Mouse (Mus musculus): Measurements from ENCODE around the gene Zp1. TPM values are rescaled to one million over a fixed set of nuclear protein-coding genes. Genes with fewer than 3 reads are reported as not detected.

Gene Zp1
- polyA plus RNA-seq, 1 experiment = not detected

DNA sequence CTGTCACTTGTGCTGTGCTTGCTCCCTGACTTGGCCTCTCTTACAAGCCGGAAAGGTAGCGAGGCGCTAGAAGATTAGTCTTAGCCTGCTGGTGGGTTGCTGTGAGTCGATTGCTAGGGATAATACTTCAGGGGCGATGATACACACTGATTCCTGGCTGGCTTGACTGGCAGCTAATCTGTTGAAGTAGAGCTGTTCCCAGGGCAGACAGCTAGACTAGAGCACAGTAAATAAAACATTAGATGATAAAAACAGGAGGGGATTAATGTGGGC lies 14.8 kb downstream of the Zp1 start:
- TF ChIP-seq EP300 (IDR thresholded peaks at IDR 0.05; ENCODE audit: insufficient read depth, low read depth, low read length) (no peak), CTCF (IDR thresholded peaks at IDR 0.05; ENCODE audit: low read depth, low read length) (no peak), POLR2A (IDR thresholded peaks at IDR 0.05; ENCODE audit: insufficient read depth, low read length) (no peak)
- Histone ChIP-seq H3K27me3 (ENCODE audit: control insufficient read depth, insufficient read depth, low read length, poor library complexity, severe bottlenecking) (no peaks in the 10 kb centered on the region), H3K9me3 (replicated peaks; ENCODE audit: control insufficient read depth, insufficient read depth, low read length, poor library complexity, severe bottlenecking) (no peaks in the 10 kb centered on the region), H3K9ac (ENCODE audit: low read depth, poor library complexity, severe bottlenecking) (no peak overlapping the region), H3K4me1 (ENCODE audit: control insufficient read depth, insufficient read depth, low read length) (no peaks in the 10 kb centered on the region), H3K27ac (ENCODE audit: insufficient read depth, low read length) (no peak overlapping the region), H3K36me3 (ENCODE audit: control insufficient read depth, insufficient read depth, low read length, poor library complexity, severe bottlenecking) (peaks cover 51% of the 10 kb centered on the region), H3K4me3 (ENCODE audit: low read depth, low read length) (no peak overlapping the region)

DNA sequence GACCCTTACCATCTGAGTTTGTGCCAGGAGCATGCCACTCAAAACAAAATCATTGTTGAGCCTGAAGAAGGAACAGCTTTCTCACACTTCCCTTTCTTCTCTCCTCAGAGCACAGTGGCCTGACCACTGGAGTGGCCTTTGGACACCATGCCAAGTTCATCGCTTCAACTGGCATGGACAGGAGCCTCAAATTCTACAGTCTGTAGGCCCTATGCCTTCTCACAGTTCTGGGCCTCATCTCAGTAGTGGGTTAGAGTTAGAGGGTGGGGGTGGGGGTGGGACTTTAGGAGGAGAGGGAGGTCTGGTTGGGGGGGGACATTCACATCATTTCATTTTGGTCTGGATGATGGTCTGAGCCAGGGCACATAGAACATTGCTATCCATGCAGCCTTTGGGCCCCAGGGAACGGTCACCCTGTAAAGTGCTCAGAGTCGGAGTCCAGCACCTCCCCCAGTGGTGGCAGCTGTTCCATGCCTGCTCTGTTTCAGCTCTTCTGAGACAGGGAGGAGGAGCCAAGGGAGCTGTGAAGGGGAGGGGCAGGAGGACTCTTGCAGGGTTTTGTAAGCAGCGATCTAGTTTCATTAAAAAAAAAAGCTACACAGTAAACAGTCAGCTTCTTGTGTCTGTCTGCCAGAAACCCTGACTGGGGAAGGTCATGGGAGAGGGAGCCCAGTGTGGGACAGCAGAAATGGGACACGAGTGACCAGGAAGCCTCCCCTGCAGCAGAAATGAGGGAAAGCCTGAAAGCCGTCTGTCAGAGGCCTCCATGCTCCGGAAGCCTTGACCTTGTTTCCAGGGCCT lies 15.3 kb downstream of the Zp1 start:
- H3K27me3 ChIP-seq (ENCODE audit: control insufficient read depth, insufficient read depth, low read length, poor library complexity, severe bottlenecking) = no peaks in the 10 kb centered on the region
- H3K36me3 ChIP-seq (ENCODE audit: control insufficient read depth, insufficient read depth, low read length, poor library complexity, severe bottlenecking) = peaks cover 55% of the 10 kb centered on the region
- no peaks in the 10 kb centered on the region for H3K9me3 ChIP-seq (replicated peaks; ENCODE audit: control insufficient read depth, insufficient read depth, low read length, poor library complexity, severe bottlenecking)
- H3K4me3 ChIP-seq (ENCODE audit: low read depth, low read length) = no peak overlapping the region
- no peak for TF ChIP-seq CTCF (IDR thresholded peaks at IDR 0.05; ENCODE audit: low read depth, low read length)
- TF ChIP-seq POLR2A (IDR thresholded peaks at IDR 0.05; ENCODE audit: insufficient read depth, low read length) = no peak
- no peak for TF ChIP-seq EP300 (IDR thresholded peaks at IDR 0.05; ENCODE audit: insufficient read depth, low read depth, low read length)
- no peak overlapping the region for H3K27ac ChIP-seq (ENCODE audit: insufficient read depth, low read length)
- H3K4me1 ChIP-seq (ENCODE audit: control insufficient read depth, insufficient read depth, low read length) = no peaks in the 10 kb centered on the region
- H3K9ac ChIP-seq (ENCODE audit: low read depth, poor library complexity, severe bottlenecking) = no peak overlapping the region

DNA sequence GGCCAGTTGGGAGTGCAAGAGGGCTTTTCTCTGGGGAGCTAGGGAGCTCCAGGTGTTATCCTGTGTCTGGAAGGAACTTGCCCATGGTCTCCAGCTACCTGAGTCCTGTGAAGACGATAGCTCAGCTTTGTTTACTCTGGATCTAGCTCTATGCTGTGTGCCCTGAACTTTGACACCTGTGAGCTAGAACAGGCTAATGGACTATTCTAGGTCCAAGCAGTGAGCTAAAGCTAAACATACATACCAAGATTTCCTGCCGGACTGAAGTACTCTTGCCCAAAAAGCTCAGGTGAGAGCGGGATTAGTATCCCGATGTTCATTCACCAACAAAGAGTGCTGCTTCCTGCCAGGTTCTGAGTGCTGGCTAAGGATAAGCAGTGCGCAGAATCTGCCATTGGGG lies 15.9 kb downstream of the Zp1 start:
- H3K27ac ChIP-seq (ENCODE audit: insufficient read depth, low read length) = no peak overlapping the region

DNA sequence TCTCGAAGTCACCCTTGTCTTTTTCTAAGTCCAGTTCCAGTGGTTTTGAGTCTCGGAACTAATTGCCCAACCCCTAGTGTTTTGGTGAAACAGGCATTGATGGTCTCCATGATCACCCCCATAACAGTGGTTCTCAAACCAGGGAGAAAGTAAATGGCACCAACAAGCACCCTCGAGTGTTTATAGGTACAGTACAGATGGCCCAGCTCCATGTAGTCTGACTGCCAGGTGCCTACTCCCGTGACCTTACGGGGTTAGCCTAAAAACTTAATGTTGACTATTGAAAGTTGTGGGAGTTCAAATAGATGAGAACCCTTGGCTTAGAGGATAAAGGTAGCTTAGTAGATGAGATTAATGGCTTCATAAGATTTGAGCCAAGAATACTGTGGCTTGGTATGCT lies 19.4 kb downstream of the Zp1 start:
- Histone ChIP-seq H3K27me3 (ENCODE audit: control insufficient read depth, insufficient read depth, low read length, poor library complexity, severe bottlenecking) (no peaks in the 10 kb centered on the region), H3K4me1 (ENCODE audit: control insufficient read depth, insufficient read depth, low read length) (no peaks in the 10 kb centered on the region), H3K27ac (ENCODE audit: insufficient read depth, low read length) (no peak overlapping the region), H3K4me3 (ENCODE audit: low read depth, low read length) (no peak overlapping the region), H3K36me3 (ENCODE audit: control insufficient read depth, insufficient read depth, low read length, poor library complexity, severe bottlenecking) (peaks cover 76% of the 10 kb centered on the region), H3K9me3 (replicated peaks; ENCODE audit: control insufficient read depth, insufficient read depth, low read length, poor library complexity, severe bottlenecking) (no peaks in the 10 kb centered on the region), H3K9ac (ENCODE audit: low read depth, poor library complexity, severe bottlenecking) (no peak overlapping the region)
- TF ChIP-seq EP300 (IDR thresholded peaks at IDR 0.05; ENCODE audit: insufficient read depth, low read depth, low read length) (no peak), POLR2A (IDR thresholded peaks at IDR 0.05; ENCODE audit: insufficient read depth, low read length) (no peak), CTCF (IDR thresholded peaks at IDR 0.05; ENCODE audit: low read depth, low read length) (no peak)

More for the DNA sequence above, 15.9 kb downstream of the Zp1 start:
- H3K4me1 ChIP-seq (ENCODE audit: control insufficient read depth, insufficient read depth, low read length) = no peaks in the 10 kb centered on the region
- no peaks in the 10 kb centered on the region for H3K27me3 ChIP-seq (ENCODE audit: control insufficient read depth, insufficient read depth, low read length, poor library complexity, severe bottlenecking)
- no peak overlapping the region for H3K4me3 ChIP-seq (ENCODE audit: low read depth, low read length)
- TF ChIP-seq EP300 (IDR thresholded peaks at IDR 0.05; ENCODE audit: insufficient read depth, low read depth, low read length) (no peak), CTCF (IDR thresholded peaks at IDR 0.05; ENCODE audit: low read depth, low read length) (no peak), POLR2A (IDR thresholded peaks at IDR 0.05; ENCODE audit: insufficient read depth, low read length) (no peak)
- H3K36me3 ChIP-seq (ENCODE audit: control insufficient read depth, insufficient read depth, low read length, poor library complexity, severe bottlenecking) = peaks cover 61% of the 10 kb centered on the region
- H3K9me3 ChIP-seq (replicated peaks; ENCODE audit: control insufficient read depth, insufficient read depth, low read length, poor library complexity, severe bottlenecking) = no peaks in the 10 kb centered on the region
- no peak overlapping the region for H3K9ac ChIP-seq (ENCODE audit: low read depth, poor library complexity, severe bottlenecking)

DNA sequence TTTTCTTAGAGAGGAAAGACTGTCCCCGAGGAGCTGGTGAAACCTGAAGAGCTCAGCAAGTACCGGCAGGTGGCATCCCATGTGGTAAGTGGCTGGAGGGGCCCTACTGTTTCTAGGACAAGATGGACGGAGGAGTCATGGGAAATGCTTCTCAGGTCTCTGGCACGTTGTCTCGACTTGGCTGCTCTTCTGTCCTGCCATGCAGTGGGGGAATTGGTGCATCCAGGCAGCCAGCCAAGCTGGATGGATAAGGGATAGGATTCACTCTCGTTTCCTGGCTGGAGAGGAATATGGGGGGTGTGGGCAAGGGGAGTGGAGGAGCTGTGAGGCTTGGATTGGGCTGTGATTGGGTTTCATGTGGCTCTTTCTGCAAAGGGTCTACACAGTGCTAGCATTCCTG lies 20.1 kb downstream of the Zp1 start:
- H3K36me3 ChIP-seq (ENCODE audit: control insufficient read depth, insufficient read depth, low read length, poor library complexity, severe bottlenecking) = peaks cover 69% of the 10 kb centered on the region
- no peaks in the 10 kb centered on the region for H3K9me3 ChIP-seq (replicated peaks; ENCODE audit: control insufficient read depth, insufficient read depth, low read length, poor library complexity, severe bottlenecking)
- H3K4me3 ChIP-seq (ENCODE audit: low read depth, low read length) = no peak overlapping the region
- no peaks in the 10 kb centered on the region for H3K27me3 ChIP-seq (ENCODE audit: control insufficient read depth, insufficient read depth, low read length, poor library complexity, severe bottlenecking)
- no peak for TF ChIP-seq EP300 (IDR thresholded peaks at IDR 0.05; ENCODE audit: insufficient read depth, low read depth, low read length)
- no peak for TF ChIP-seq CTCF (IDR thresholded peaks at IDR 0.05; ENCODE audit: low read depth, low read length)
- no peak for TF ChIP-seq POLR2A (IDR thresholded peaks at IDR 0.05; ENCODE audit: insufficient read depth, low read length)
- no peak overlapping the region for H3K9ac ChIP-seq (ENCODE audit: low read depth, poor library complexity, severe bottlenecking)
- H3K4me1 ChIP-seq (ENCODE audit: control insufficient read depth, insufficient read depth, low read length) = no peaks in the 10 kb centered on the region
- no peak overlapping the region for H3K27ac ChIP-seq (ENCODE audit: insufficient read depth, low read length)

GRCm38 (mm10) chr19:10897491-10897890 lies 22.9 kb downstream of the Zp1 start:
- Histone ChIP-seq H3K36me3 (ENCODE audit: control insufficient read depth, insufficient read depth, low read length, poor library complexity, severe bottlenecking) (peaks cover 49% of the 10 kb centered on the region), H3K27ac (ENCODE audit: insufficient read depth, low read length) (no peak overlapping the region), H3K4me1 (ENCODE audit: control insufficient read depth, insufficient read depth, low read length) (no peaks in the 10 kb centered on the region), H3K4me3 (ENCODE audit: low read depth, low read length) (no peak overlapping the region), H3K9me3 (replicated peaks; ENCODE audit: control insufficient read depth, insufficient read depth, low read length, poor library complexity, severe bottlenecking) (no peaks in the 10 kb centered on the region), H3K27me3 (ENCODE audit: control insufficient read depth, insufficient read depth, low read length, poor library complexity, severe bottlenecking) (no peaks in the 10 kb centered on the region), H3K9ac (ENCODE audit: low read depth, poor library complexity, severe bottlenecking) (no peak overlapping the region)
- no peak for TF ChIP-seq EP300 (IDR thresholded peaks at IDR 0.05; ENCODE audit: insufficient read depth, low read depth, low read length)
- no peak for TF ChIP-seq CTCF (IDR thresholded peaks at IDR 0.05; ENCODE audit: low read depth, low read length)
- no peak for TF ChIP-seq POLR2A (IDR thresholded peaks at IDR 0.05; ENCODE audit: insufficient read depth, low read length)
